Mouse (Mus musculus): ENCODE results near the gene Srprb.

DNA sequence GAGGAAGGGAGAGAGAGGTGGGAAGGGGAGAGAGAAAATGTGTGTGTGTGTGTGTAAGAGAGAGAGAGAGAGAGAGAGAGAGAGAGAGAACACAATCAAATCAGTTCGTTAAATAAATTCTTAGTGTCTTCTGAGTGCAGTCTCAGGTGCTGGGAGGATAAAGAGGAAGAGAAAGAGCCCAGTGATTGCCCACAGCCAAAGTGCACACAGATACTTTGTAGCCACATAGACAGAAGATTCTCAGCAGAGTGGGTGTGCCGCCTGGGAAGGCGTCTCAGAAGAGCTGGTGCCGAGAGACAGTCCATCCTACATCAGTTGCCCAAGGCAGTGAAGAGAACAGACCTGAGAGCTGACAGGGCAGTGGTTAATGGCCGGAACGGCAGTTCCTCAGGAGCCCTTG is 12.3 kb upstream of the Srprb start:
- TF ChIP-seq CTCF (IDR thresholded peaks at IDR 0.05; ENCODE audit: borderline replicate concordance, insufficient read depth, low read depth, low read length), result no peak
- no peak for TF ChIP-seq POLR2A (IDR thresholded peaks at IDR 0.05; ENCODE audit: borderline replicate concordance, insufficient read depth, low read length)

Data from cerebellum, adult 2 months (tissue).